Mouse (Mus musculus): ENCODE measurements around the gene Actrt3. TPM values are rescaled to one million over a fixed set of nuclear protein-coding genes. Genes with fewer than 3 reads are reported as not detected.

Actrt3 gene
- 1.8 and 2.5 TPM in 2 replicates for polyA plus RNA-seq (2012; rRNA removed)

DNA sequence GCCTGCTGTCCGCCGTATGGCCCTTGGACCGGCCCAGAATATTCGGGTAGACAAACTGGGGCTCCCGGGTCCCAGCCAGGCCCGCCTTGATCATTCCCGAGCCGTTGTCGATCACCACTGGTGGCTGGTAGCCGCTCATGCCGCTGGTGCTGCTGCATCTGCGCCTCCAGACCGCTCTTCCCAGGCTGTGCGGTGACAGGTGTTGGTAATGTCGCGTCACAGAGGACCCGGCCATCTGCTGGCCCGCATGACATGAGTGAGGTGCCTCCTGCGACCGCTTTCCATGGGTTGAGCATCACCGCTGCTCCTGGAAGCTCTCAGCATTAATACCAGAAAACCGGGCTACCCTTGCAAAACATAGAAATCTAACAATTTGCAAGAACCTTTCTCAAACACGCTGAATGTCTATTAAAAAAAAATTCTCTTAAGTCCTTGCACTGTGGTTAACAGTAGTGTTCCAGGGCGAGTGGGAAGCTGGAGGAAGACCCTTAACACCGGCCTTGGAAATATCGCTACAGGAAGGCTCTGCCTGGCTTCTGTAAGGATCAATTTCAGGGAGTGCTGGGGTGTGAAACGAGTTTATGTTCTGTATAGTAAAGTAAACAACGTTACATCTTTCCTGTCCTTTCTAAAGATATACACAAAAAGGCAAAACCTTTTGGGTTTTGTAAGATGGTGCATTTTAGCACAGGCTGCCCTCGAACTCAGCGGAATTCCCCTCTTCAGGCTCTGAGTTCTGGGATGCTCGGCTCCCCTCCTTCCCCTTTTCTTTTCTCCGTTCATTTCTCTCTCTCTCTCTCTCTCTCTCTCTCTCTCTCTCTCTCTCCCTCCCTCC, at the start of gene Actrt3:
Gene Actrt3, minus strand, starts transcription at position 229 of the 835 bp plus-strand sequence.
- Histone ChIP-seq H3K27ac (ENCODE audit: insufficient read depth, low read length) (peak within 1 kb of the TSS; percentile 90), H3K27me3 (ENCODE audit: control insufficient read depth, insufficient read depth, low read length) (no peaks in the 10 kb centered on the region), H3K4me3 (replicated peaks; ENCODE audit: insufficient read depth, low read depth, low read length) (peak within 1 kb of the TSS; percentile 98), H3K4me1 (ENCODE audit: control insufficient read depth, insufficient read depth, low read length) (no peaks in the 10 kb centered on the region)
- no peak for TF ChIP-seq CTCF (IDR thresholded peaks at IDR 0.05; ENCODE audit: borderline replicate concordance, insufficient read depth, low read depth, low read length)
- TF ChIP-seq POLR2A (IDR thresholded peaks at IDR 0.05; ENCODE audit: borderline replicate concordance, insufficient read depth, low read length): peak; percentile 57
- DNase-seq: peak; percentile 84
- WGBS: 2% methylated on average over 32 of the region's 32 CpGs

DNA sequence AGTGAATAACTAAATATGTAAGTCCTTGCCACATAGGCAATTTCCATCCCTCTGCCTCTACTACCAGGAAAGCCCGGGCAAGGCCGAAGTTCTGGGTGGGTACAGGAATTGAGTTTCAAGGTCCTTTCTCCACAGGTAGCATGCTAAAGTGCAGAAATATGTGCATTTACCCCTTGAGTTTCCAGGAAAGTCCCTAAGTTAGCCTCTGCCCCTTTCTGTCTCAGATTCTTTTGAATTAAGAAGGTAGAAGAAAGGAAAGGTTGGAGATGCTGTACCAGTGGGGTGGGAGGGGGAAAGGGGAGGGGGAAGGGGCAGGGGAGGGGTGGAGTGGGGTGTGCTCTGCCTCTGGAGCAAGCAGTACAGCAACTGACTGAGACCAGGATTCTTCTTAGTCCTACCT, 48.7 kb upstream of the Actrt3 start:
- no peak overlapping the region for H3K27ac ChIP-seq (ENCODE audit: insufficient read depth, low read length)
- WGBS: 99% methylated on average over 2 of the region's 2 CpGs
- peaks cover 2% of the 10 kb centered on the region; the same call in 1 of the 2 replicates for H3K27me3 ChIP-seq (ENCODE audit: control insufficient read depth, insufficient read depth, low read length)
- DNase-seq: no peak
- TF ChIP-seq POLR2A (IDR thresholded peaks at IDR 0.05; ENCODE audit: borderline replicate concordance, insufficient read depth, low read length) (no peak), CTCF (IDR thresholded peaks at IDR 0.05; ENCODE audit: borderline replicate concordance, insufficient read depth, low read depth, low read length) (no peak)
- no peaks in the 10 kb centered on the region for H3K4me1 ChIP-seq (ENCODE audit: control insufficient read depth, insufficient read depth, low read length)
- no peak overlapping the region for H3K4me3 ChIP-seq (replicated peaks; ENCODE audit: insufficient read depth, low read depth, low read length)

DNA sequence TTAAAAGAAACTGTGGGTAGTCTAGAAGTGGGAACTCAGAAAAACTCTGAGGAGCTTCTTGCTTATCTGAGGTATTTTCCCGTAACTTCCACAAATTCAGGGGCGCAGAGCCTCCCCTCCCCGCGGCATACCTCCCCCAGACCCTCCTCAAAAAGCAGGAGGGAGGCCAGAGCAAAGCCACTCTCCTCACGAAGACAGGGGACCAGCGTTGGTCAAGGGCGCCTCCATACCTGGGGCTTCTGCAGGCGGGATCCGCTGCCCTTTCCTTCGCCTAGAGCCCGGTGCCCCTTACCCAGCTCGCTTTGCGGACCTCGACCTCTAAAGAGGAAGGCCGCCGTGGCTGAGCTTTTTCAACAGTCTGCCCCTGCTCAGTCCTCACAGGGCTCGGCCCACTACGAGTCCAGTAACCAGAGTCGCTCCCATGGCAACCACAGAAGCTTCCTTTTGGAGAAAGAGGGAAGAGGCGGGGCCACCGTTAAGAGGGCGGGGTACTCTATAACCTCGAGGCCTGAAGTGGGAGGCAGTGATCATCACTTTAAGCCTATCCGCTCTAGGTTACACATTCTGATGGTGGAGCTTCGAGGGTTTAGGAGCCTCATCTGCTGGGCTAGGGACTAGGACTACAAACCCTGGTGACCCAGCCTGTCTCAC, 47.8 kb upstream of the Actrt3 start, which contains the start of gene Lrrc34:
Gene Lrrc34, minus strand, starts transcription at position 430 of the 651 bp plus-strand sequence.
- H3K4me3 ChIP-seq (replicated peaks; ENCODE audit: insufficient read depth, low read depth, low read length): no peak within 1 kb of the TSS
- no peaks in the 10 kb centered on the region for H3K4me1 ChIP-seq (ENCODE audit: control insufficient read depth, insufficient read depth, low read length)
- WGBS: 8% methylated on average over 25 of the region's 25 CpGs
- H3K27me3 ChIP-seq (ENCODE audit: control insufficient read depth, insufficient read depth, low read length): peaks cover 2% of the 10 kb centered on the region; the same call in 1 of the 2 replicates
- H3K27ac ChIP-seq (ENCODE audit: insufficient read depth, low read length): no peak within 1 kb of the TSS
- DNase-seq: no peak
- TF ChIP-seq CTCF (IDR thresholded peaks at IDR 0.05; ENCODE audit: borderline replicate concordance, insufficient read depth, low read depth, low read length) (no peak), POLR2A (IDR thresholded peaks at IDR 0.05; ENCODE audit: borderline replicate concordance, insufficient read depth, low read length) (no peak)

DNA sequence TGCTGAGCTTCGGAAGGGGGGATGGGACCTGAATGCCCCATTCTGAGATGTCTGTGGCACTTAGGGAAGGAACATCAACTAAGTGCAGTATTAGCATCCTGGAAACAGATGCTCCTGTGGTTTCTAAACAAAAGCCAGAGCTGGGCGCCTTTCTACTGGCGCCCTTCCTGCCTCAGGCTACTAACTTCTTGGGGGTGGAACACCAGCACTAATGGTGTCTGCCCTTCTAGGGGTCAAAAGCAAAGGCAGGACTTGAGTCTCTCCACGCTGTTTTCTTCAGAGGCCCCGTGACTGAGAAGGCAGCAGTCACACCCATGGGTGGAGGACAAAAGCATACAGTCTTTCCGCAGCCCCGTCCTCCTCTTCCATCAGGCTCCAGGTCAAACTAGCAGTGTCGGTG, 47.0 kb upstream of the Actrt3 start:
- TF ChIP-seq CTCF (IDR thresholded peaks at IDR 0.05; ENCODE audit: borderline replicate concordance, insufficient read depth, low read depth, low read length) (no peak), POLR2A (IDR thresholded peaks at IDR 0.05; ENCODE audit: borderline replicate concordance, insufficient read depth, low read length) (no peak)
- H3K4me3 ChIP-seq (replicated peaks; ENCODE audit: insufficient read depth, low read depth, low read length): no peak overlapping the region
- peaks cover 2% of the 10 kb centered on the region; the same call in 1 of the 2 replicates for H3K27me3 ChIP-seq (ENCODE audit: control insufficient read depth, insufficient read depth, low read length)
- 61% methylated on average over 8 of the region's 8 CpGs for WGBS
- H3K4me1 ChIP-seq (ENCODE audit: control insufficient read depth, insufficient read depth, low read length): no peaks in the 10 kb centered on the region
- H3K27ac ChIP-seq (ENCODE audit: insufficient read depth, low read length): no peak overlapping the region
- DNase-seq: no peak

DNA sequence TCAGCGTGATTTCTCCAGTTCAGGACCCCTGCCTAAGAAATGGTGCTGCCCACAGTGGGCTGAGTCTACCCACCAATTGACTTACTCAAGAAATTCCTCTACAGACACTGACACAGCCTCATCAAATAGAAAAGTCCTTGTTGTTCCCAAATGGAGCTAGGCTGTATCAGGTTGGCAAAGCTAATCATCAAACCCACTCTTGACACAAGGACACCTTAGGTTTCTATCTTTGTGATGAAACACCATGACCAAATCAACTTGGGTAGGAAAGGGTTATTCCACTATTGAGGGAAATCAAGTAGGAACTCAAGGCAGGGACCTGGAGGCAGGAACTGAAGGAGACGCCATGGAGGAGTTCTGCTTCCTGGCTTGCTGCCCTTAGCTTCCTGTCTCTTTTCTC, 44.5 kb upstream of the Actrt3 start, which contains the start of gene Lrriq4:
Gene Lrriq4, plus strand, starts transcription at position 301 of the 400 bp plus-strand sequence.
- H3K27ac ChIP-seq (ENCODE audit: insufficient read depth, low read length): no peak within 1 kb of the TSS
- H3K4me3 ChIP-seq (replicated peaks; ENCODE audit: insufficient read depth, low read depth, low read length): no peak within 1 kb of the TSS
- H3K4me1 ChIP-seq (ENCODE audit: control insufficient read depth, insufficient read depth, low read length): no peaks in the 10 kb centered on the region
- H3K27me3 ChIP-seq (ENCODE audit: control insufficient read depth, insufficient read depth, low read length): no peaks in the 10 kb centered on the region; the same call in 1 of the 2 replicates
- no peak for DNase-seq
- WGBS: 42% methylated on average over 2 of the region's 2 CpGs
- no peak for TF ChIP-seq CTCF (IDR thresholded peaks at IDR 0.05; ENCODE audit: borderline replicate concordance, insufficient read depth, low read depth, low read length)
- TF ChIP-seq POLR2A (IDR thresholded peaks at IDR 0.05; ENCODE audit: borderline replicate concordance, insufficient read depth, low read length): no peak

DNA sequence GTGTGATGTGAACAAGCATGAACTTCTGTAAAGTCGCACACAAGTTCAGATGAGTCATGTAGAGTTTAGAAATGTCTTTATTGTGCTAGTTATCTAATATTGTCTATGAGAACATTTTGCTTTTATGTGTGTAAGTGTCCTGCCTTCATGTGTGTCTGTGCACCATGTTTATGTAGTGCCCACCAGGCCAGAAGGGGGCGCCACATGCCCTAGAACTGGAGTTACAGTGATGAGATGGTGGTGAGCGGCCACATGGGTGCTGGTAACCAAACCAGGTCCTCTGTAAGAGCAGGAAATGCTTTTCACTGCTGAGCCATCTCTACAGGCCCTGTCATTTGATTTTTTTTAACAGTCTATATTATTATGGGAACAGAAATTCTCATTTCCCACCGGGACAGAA, 35.9 kb upstream of the Actrt3 start:
- WGBS: 80% methylated on average over 4 of the region's 4 CpGs
- DNase-seq: no peak

DNA sequence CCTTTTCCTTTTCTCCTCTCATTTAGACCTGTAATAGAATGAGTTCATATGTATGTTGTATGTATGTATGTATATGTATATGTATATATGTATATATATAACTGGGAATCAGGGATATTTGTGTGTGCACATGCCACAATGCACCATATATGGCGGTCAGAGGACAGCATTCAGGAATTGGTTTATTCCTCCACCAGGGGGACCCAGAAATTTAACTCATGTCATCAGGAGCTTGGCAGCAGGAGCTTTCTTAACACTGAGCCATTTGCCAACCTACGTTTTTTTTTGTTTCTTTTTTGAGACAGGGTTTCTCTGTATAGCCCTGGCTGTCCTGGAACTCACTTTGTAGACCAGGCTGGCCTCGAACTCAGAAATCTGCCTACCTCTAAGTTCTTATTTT, 33.9 kb upstream of the Actrt3 start:
- 49% methylated on average over 3 of the region's 3 CpGs for WGBS
- TF ChIP-seq CTCF (IDR thresholded peaks at IDR 0.05; ENCODE audit: borderline replicate concordance, insufficient read depth, low read depth, low read length): no peak
- TF ChIP-seq POLR2A (IDR thresholded peaks at IDR 0.05; ENCODE audit: borderline replicate concordance, insufficient read depth, low read length): no peak

More for the DNA sequence above, 35.9 kb upstream of the Actrt3 start:
- no peaks in the 10 kb centered on the region for H3K4me1 ChIP-seq (ENCODE audit: control insufficient read depth, insufficient read depth, low read length)
- TF ChIP-seq POLR2A (IDR thresholded peaks at IDR 0.05; ENCODE audit: borderline replicate concordance, insufficient read depth, low read length): no peak
- no peak overlapping the region for H3K4me3 ChIP-seq (replicated peaks; ENCODE audit: insufficient read depth, low read depth, low read length)
- H3K27ac ChIP-seq (ENCODE audit: insufficient read depth, low read length): no peak overlapping the region
- no peaks in the 10 kb centered on the region for H3K27me3 ChIP-seq (ENCODE audit: control insufficient read depth, insufficient read depth, low read length)

More for the DNA sequence above, 33.9 kb upstream of the Actrt3 start:
- no peak for DNase-seq
- no peak overlapping the region for H3K27ac ChIP-seq (ENCODE audit: insufficient read depth, low read length)
- no peaks in the 10 kb centered on the region for H3K4me1 ChIP-seq (ENCODE audit: control insufficient read depth, insufficient read depth, low read length)
- no peaks in the 10 kb centered on the region for H3K27me3 ChIP-seq (ENCODE audit: control insufficient read depth, insufficient read depth, low read length)
- H3K4me3 ChIP-seq (replicated peaks; ENCODE audit: insufficient read depth, low read depth, low read length): no peak overlapping the region
